Mouse (Mus musculus): ENCODE measurements at regions not wholly inside any gene's neighbourhood (a gene's known extent, or its start where the extent isn't known, plus 50 kb on each side); places are given as distances from the start of the nearest gene placed in this dataset.
"Not testable (repeated sequence)": the region's sequence is repeated elsewhere in the genome, so short reads cannot be mapped to it uniquely, and the experiment has no call there.

GRCm38 (mm10) chrX:77410812-77411211, 100.0 kb upstream of the Tbl1x start:
- Histone ChIP-seq H3K27me3 (no peaks in the 10 kb centered on the region), H3K9ac (replicated peaks) (no peak overlapping the region), H3K9me3 (no peaks in the 10 kb centered on the region), H3K36me3 (no peaks in the 10 kb centered on the region), H3K4me3 (replicated peaks) (no peak overlapping the region), H3K27ac (no peak overlapping the region), H3K4me1 (replicated peaks) (no peaks in the 10 kb centered on the region), H3K4me2 (replicated peaks) (no peak overlapping the region)
- no peak for ATAC-seq

DNA sequence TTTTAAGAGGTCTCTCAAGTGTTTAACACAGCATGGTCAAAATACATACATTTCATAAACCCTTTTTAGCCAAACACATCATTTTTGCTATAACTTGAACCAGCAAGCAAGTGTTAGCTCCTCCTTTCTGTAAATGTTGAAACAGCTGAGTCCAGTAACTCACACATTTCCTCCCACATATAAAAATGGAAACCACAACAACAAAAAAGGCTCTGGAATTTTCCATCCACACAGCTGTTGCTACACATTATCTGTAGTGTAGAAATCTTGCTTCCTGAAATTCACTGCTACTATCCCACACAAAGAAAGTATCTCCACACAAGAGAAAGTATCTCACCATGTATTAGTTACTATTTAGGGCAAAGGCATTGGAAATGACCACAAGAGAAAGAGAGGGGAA, 96.7 kb upstream of the Tbl1x start:
- ATAC-seq: no peak

GRCm38 (mm10) chrX:77417766-77418165, 93.0 kb upstream of the Tbl1x start:
- H3K9me3 ChIP-seq: no peaks in the 10 kb centered on the region
- H3K36me3 ChIP-seq: no peaks in the 10 kb centered on the region
- no peak overlapping the region for H3K4me2 ChIP-seq (replicated peaks)
- ATAC-seq: no peak
- no peaks in the 10 kb centered on the region for H3K27me3 ChIP-seq
- no peak overlapping the region for H3K9ac ChIP-seq (replicated peaks)
- no peak overlapping the region for H3K4me3 ChIP-seq (replicated peaks)
- no peaks in the 10 kb centered on the region for H3K4me1 ChIP-seq (replicated peaks)
- H3K27ac ChIP-seq: no peak overlapping the region

More for the DNA sequence above, 96.7 kb upstream of the Tbl1x start:
- Histone ChIP-seq H3K4me3 (replicated peaks) (no peak overlapping the region), H3K27ac (no peak overlapping the region), H3K4me2 (replicated peaks) (no peak overlapping the region), H3K36me3 (no peaks in the 10 kb centered on the region), H3K9ac (replicated peaks) (no peak overlapping the region), H3K9me3 (no peaks in the 10 kb centered on the region), H3K27me3 (no peaks in the 10 kb centered on the region), H3K4me1 (replicated peaks) (no peaks in the 10 kb centered on the region)

GRCm38 (mm10) chrX:77422206-77422605, 88.6 kb upstream of the Tbl1x start:
- no peaks in the 10 kb centered on the region for H3K4me1 ChIP-seq (replicated peaks)
- 67% methylated on average over 2 of the region's 2 CpGs for WGBS
- no peak overlapping the region for H3K27ac ChIP-seq
- H3K4me2 ChIP-seq (replicated peaks): no peak overlapping the region
- no peaks in the 10 kb centered on the region for H3K36me3 ChIP-seq
- H3K4me3 ChIP-seq (replicated peaks): no peak overlapping the region
- H3K9me3 ChIP-seq: no peaks in the 10 kb centered on the region
- H3K27me3 ChIP-seq: no peaks in the 10 kb centered on the region
- no peak overlapping the region for H3K9ac ChIP-seq (replicated peaks)
- ATAC-seq: no peak

DNA sequence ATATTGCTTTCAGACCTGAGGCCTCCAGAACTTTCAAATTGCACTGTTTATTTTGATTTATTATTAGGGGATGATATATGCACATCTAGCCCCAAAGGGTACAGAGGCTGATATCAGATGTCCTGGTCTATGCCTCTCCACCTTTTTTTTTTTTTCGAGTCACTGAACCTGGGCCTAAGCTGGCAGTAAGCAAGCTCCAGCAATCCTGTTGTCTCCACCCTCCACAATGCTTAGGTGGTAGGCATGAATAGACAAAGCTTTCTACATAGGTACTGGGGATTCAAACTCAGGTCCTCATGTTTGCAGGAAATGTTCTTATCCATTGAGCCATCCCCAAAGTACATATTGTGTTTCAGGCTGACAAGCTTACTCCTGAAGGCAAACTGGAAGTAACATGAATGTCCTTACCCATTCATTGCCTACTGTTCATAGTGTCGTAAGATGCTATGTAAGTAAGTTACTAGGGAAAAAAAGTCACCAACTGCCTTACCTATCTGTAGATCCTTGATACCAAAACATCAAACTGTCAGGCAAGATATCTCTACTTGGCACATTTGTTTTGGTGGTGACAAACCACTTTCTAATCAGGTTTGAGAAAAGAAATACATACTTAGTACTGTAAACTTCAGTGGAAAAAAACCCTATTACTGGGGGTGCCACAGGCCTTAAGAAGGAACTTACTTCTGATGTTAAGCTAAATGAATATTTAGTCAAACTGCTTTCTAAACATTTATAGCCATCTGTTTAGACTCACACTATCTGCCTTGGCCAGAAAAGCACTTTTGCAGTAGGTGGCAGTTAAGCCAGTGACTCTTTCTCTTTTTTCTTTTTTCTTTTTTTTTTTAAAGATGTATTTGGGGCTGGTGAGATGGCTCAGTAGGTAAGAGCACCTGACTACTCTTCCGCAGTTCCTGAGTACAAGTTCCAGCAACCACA, 85.8 kb upstream of the Tbl1x start:
- Histone ChIP-seq H3K27me3 (no peaks in the 10 kb centered on the region), H3K27ac (no peak overlapping the region), H3K4me3 (replicated peaks) (no peak overlapping the region), H3K4me2 (replicated peaks) (no peak overlapping the region), H3K4me1 (replicated peaks) (no peaks in the 10 kb centered on the region), H3K9ac (replicated peaks) (no peak overlapping the region), H3K9me3 (no peaks in the 10 kb centered on the region), H3K36me3 (no peaks in the 10 kb centered on the region)
- no peak for ATAC-seq
- 85% methylated on average over 3 of the region's 3 CpGs for WGBS

GRCm38 (mm10) chrX:77425728-77426102, 85.1 kb upstream of the Tbl1x start:
- not testable (repeated sequence) for H3K4me2 ChIP-seq (replicated peaks); H3K9me3 ChIP-seq; H3K27me3 ChIP-seq; ATAC-seq; H3K9ac ChIP-seq (replicated peaks); H3K4me1 ChIP-seq (replicated peaks); H3K4me3 ChIP-seq (replicated peaks); H3K27ac ChIP-seq; H3K36me3 ChIP-seq
- 73% methylated on average over 3 of the region's 3 CpGs for WGBS

GRCm38 (mm10) chrX:77426836-77427235, 84.0 kb upstream of the Tbl1x start:
- not testable (repeated sequence) for H3K27ac ChIP-seq; ATAC-seq; H3K4me2 ChIP-seq (replicated peaks); H3K27me3 ChIP-seq; H3K9ac ChIP-seq (replicated peaks); H3K9me3 ChIP-seq; H3K4me1 ChIP-seq (replicated peaks); H3K36me3 ChIP-seq; H3K4me3 ChIP-seq (replicated peaks)
- 86% methylated on average over 6 of the region's 6 CpGs for WGBS

DNA sequence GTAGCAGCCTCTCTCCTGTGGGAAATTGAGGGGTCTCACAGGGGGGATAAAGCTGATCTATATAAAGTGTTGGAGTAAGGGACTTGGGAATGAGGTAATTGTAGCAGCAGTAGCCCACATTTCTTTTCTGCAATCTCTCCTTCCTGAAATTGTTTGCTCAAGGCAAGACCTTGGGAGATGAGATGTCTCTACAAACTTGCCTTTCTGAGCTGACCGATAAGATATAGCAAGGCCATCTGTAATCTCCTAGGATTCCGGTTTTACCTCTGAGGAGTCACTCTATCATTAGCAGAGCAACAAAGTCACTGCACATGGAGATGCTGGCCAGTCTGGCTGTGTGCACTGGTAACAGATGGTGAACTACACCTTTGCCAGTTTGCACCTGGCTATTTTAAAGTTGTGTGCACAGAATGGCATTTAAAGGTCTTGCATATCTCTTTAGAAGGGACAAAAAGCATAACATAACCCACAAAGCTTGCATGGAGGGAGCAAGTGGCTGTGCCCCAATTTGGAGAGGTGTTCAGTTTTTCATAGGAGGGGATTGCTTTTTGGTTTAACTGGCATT, 78.7 kb upstream of the Tbl1x start:
- Histone ChIP-seq H3K9ac (replicated peaks) (no peak overlapping the region), H3K4me1 (replicated peaks) (peaks cover 3% of the 10 kb centered on the region; the same call in 1 of the 2 replicates), H3K4me2 (replicated peaks) (no peak overlapping the region), H3K27ac (peak overlapping the region; percentile 69), H3K36me3 (no peaks in the 10 kb centered on the region), H3K27me3 (no peaks in the 10 kb centered on the region), H3K4me3 (replicated peaks) (no peak overlapping the region), H3K9me3 (no peaks in the 10 kb centered on the region)
- no peak for ATAC-seq
- 72% methylated on average over 2 of the region's 2 CpGs for WGBS

- Histone ChIP-seq H3K9ac (replicated peaks) (no peak overlapping the region), H3K27me3 (no peaks in the 10 kb centered on the region), H3K27ac (peak overlapping the region; percentile 73), H3K4me3 (replicated peaks) (peak overlapping the region; percentile 6; the same call in 1 of the 2 replicates), H3K4me2 (replicated peaks) (peak overlapping the region; percentile 36), H3K9me3 (no peaks in the 10 kb centered on the region), H3K4me1 (replicated peaks) (peaks cover 3% of the 10 kb centered on the region; the same call in 1 of the 2 replicates), H3K36me3 (no peaks in the 10 kb centered on the region)
- ATAC-seq: peak; percentile 98
- 22% methylated on average over 27 of the region's 29 CpGs for WGBS
Observed at GRCm38 (mm10) chrX:77432846-77433810, 77.7 kb upstream of the Tbl1x start.

GRCm38 (mm10) chrX:77433811-77434192, 77.0 kb upstream of the Tbl1x start:
- peaks cover 3% of the 10 kb centered on the region; the same call in 1 of the 2 replicates for H3K4me1 ChIP-seq (replicated peaks)
- no peak overlapping the region for H3K9ac ChIP-seq (replicated peaks)
- 27% methylated on average over 3 of the region's 3 CpGs for WGBS
- H3K27ac ChIP-seq: peak overlapping the region; percentile 73
- no peaks in the 10 kb centered on the region for H3K36me3 ChIP-seq
- ATAC-seq: no peak; the same call in 1 of the 2 replicates
- H3K9me3 ChIP-seq: no peaks in the 10 kb centered on the region
- H3K27me3 ChIP-seq: no peaks in the 10 kb centered on the region
- no peak overlapping the region for H3K4me3 ChIP-seq (replicated peaks)
- peak overlapping the region; percentile 36; the same call in 1 of the 2 replicates for H3K4me2 ChIP-seq (replicated peaks)

DNA sequence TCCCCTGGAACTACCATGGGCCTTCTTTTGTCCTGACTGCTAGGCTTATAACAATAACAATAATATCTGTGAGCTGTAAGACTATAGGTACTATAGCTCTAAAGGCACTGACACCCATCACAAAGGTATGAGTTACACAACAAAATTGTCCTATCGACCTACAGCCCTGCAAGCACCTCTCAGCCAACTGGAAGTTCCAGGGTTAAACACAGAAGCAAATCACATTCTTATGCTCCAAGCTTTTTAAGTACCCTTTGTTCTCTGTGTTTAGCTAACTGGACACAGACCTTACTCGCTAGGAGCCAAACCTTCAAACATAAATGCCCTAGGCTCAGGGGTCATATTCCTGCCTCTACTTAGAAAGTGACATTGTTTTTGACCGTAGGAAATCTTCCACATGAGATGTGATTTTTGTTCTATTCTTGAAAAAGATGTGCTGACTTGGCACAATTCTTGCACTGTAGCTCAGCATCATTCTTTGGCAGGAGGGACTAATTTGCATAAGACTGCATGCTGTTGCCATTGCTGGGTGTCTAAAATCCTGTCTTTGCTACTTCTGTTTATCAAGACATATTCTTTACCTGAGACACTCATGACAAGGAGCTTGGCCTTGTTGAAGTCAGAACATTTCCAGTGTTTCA, 66.8 kb upstream of the Tbl1x start:
- 30% methylated on average over 3 of the region's 3 CpGs for WGBS
- no peak overlapping the region for H3K27ac ChIP-seq
- H3K4me3 ChIP-seq (replicated peaks): no peak overlapping the region
- no peak for ATAC-seq
- no peak overlapping the region for H3K9ac ChIP-seq (replicated peaks)
- no peaks in the 10 kb centered on the region for H3K9me3 ChIP-seq
- H3K27me3 ChIP-seq: no peaks in the 10 kb centered on the region
- H3K36me3 ChIP-seq: no peaks in the 10 kb centered on the region
- no peaks in the 10 kb centered on the region for H3K4me1 ChIP-seq (replicated peaks)
- H3K4me2 ChIP-seq (replicated peaks): no peak overlapping the region

All from midbrain, embryonic 13.5 days (tissue).